Mouse (Mus musculus) lung, embryonic 14.5 days (tissue): Measurements from ENCODE around the gene Foxg1. TPM values are rescaled to one million over a fixed set of nuclear protein-coding genes. Genes with fewer than 3 reads are reported as not detected.

ENCODE experiments used
- ATAC-seq: fragments of 200-750 bp; cut with Nextera tagmentation; 2 replicates; pipeline ENCODE4 v1.8.0; 2017; ENCODE audit warnings: mild to moderate bottlenecking, moderate TSS enrichment, moderate library complexity; ENCODE audit not compliant: insufficient read depth
- DNase-seq: peaks from one replicate; pipeline ENCODE4 v3.0.0-alpha.2; 2015
- H3K27ac ChIP-seq: fragments of 300-500 bp; sonication (generic); 2 replicates; pipeline ENCODE4 v1.5.1; 2014; ENCODE audit warnings: low read depth, mild to moderate bottlenecking, moderate library complexity
- H3K27me3 ChIP-seq: fragments of 300-500 bp; sonication (generic); 2 replicates; pipeline ENCODE4 v1.6.1; 2014; ENCODE audit warnings: low read length, control low read depth; ENCODE audit not compliant: insufficient read depth
- H3K36me3 ChIP-seq: fragments of 300-500 bp; sonication (generic); 2 replicates; pipeline ENCODE4 v1.6.1; 2014; ENCODE audit warnings: control low read depth; ENCODE audit not compliant: insufficient read depth
- H3K4me1 ChIP-seq: fragments of 300-500 bp; sonication (generic); 2 replicates; pipeline ENCODE4 v1.6.1; 2014; ENCODE audit warnings: antibody characterized with exemption, control low read depth; ENCODE audit not compliant: insufficient read depth
- H3K4me2 ChIP-seq: fragments of 300-500 bp; sonication (generic); 2 replicates; pipeline ENCODE4 v1.6.1; 2014; ENCODE audit warnings: mild to moderate bottlenecking
- H3K4me3 ChIP-seq: fragments of 300-500 bp; sonication (generic); 2 replicates; pipeline ENCODE4 v1.5.1; 2014; ENCODE audit warnings: low read depth, low read length
- H3K9ac ChIP-seq: fragments of 300-500 bp; sonication (generic); 2 replicates; pipeline ENCODE4 v1.6.1; 2014
- H3K9me3 ChIP-seq: fragments of 300-500 bp; sonication (generic); 2 replicates; pipeline ENCODE4 v1.6.1; 2016; ENCODE audit warnings: low read depth, low read length, control low read depth
- CTCF ChIP-seq: IDR thresholded peaks from 2 replicates; pipeline ENCODE4 v1.5.1; 2016; ENCODE audit warnings: antibody characterized with exemption, low read depth
- WGBS: fragments of 180-500 bp; shearing (Covaris S2); extraction: QIAGEN DNeasy Blood & Tissue Kit; methylation state at CpG from one replicate; pipeline ENCODE4 v1.1.7; 2014; 5-methylcytosine and 5-hydroxymethylcytosine counted together
- polyA plus RNA-seq: library from polyadenylated mRNA; unstranded; fragments of >200 nt; fragmentation: Nextera tagmentation; extraction: Ambion mirVana; gene quantifications from 2 replicates; pipeline ENCODE4 v1.2.1, GENCODE M21; 2014

Gene Foxg1
- polyA plus RNA-seq, 1 experiment from 2014 or later, result 0.09 TPM

GRCm38 (mm10) chr12:49392876-49393275, 10.4 kb downstream of the Foxg1 start:
- H3K27me3 ChIP-seq, result peaks cover 83% of the 10 kb centered on the region
- no peak for TF ChIP-seq CTCF
- no peak overlapping the region for H3K9ac ChIP-seq
- no peak overlapping the region for H3K4me2 ChIP-seq
- no peaks in the 10 kb centered on the region for H3K36me3 ChIP-seq
- no peak overlapping the region for H3K4me3 ChIP-seq
- no peaks in the 10 kb centered on the region for H3K9me3 ChIP-seq
- 13% methylated on average over 5 of the region's 5 CpGs for WGBS
- no peak overlapping the region for H3K27ac ChIP-seq
- no peak for ATAC-seq
- no peaks in the 10 kb centered on the region for H3K4me1 ChIP-seq
- DNase-seq, result peak; percentile 13

DNA sequence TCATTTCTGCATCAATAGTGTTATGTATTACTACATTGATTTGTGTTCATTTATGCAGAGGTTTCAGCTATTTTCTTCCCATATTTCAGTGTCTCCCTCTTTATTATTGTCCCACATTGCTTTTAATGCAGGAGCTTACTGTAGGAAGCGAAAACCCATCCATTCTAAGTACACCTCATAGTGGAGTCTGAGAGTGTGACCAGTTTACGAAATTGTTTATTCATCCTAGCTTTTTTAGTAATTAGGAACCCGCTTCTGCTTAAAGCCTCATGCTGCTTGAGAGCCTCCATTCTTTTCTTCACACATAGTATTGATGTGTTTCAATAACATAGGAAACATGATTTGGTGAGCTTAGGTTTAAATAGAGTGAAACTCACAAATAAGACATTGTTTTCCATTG, 11.2 kb downstream of the Foxg1 start:
- H3K4me3 ChIP-seq, result no peak overlapping the region
- H3K27ac ChIP-seq, result no peak overlapping the region
- ATAC-seq (no peak), DNase-seq (peak; percentile 8)
- no peaks in the 10 kb centered on the region for H3K4me1 ChIP-seq
- no peaks in the 10 kb centered on the region for H3K36me3 ChIP-seq
- no peak overlapping the region for H3K4me2 ChIP-seq
- no peak overlapping the region for H3K9ac ChIP-seq
- peaks cover 85% of the 10 kb centered on the region for H3K27me3 ChIP-seq
- 15% methylated on average over 3 of the region's 3 CpGs for WGBS
- H3K9me3 ChIP-seq, result no peaks in the 10 kb centered on the region
- TF ChIP-seq CTCF, result no peak

DNA sequence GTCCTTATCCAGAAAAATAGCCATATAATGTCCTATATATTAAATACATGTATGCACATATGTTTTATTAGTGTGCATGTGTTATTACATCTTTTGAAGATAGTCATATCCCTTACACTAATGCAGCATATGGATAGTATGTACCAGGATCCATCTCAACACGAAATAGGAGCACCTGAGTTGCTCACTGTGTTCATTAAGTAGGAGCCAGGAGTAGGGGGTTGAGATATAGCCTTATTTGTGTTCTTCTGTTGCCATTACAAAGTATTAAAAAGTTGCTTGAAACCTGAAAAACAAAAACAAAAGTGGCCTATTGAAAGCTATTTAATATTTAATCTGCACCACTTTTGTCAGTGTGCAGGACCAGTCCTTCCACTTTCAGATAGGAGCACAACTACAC, 11.7 kb downstream of the Foxg1 start:
- Histone ChIP-seq H3K27me3 (peaks cover 87% of the 10 kb centered on the region), H3K4me3 (no peak overlapping the region), H3K36me3 (no peaks in the 10 kb centered on the region), H3K9ac (no peak overlapping the region), H3K9me3 (no peaks in the 10 kb centered on the region), H3K27ac (no peak overlapping the region), H3K4me1 (no peaks in the 10 kb centered on the region), H3K4me2 (no peak overlapping the region)
- DNase-seq (no peak), ATAC-seq (no peak)
- WGBS, result 6% methylated on average over 1 of the region's 1 CpGs
- no peak for TF ChIP-seq CTCF

GRCm38 (mm10) chr12:49394836-49395235, 12.4 kb downstream of the Foxg1 start:
- Histone ChIP-seq H3K27me3 (peaks cover 84% of the 10 kb centered on the region), H3K9me3 (no peaks in the 10 kb centered on the region)
- no peak for DNase-seq

DNA sequence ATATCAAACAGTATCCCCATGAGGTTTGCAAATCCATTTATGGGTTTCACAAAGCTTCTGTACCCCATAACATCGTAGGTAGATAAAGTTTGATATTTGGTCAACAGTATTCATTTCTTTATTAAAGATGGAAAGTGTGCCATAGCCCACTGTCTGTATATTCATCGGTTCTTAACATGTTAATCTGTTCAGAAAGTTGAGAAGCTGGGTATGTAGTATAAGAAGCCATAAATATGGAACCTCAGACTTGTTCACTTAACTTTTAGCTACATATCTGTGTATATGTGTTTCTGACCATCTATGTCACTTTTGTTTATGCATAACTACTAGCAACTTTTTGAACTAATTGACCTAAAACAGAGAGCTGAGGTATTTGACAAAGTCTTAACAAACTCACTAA, 13.5 kb downstream of the Foxg1 start:
- no peak overlapping the region for H3K27ac ChIP-seq
- no peaks in the 10 kb centered on the region for H3K9me3 ChIP-seq
- peaks cover 84% of the 10 kb centered on the region for H3K27me3 ChIP-seq
- ATAC-seq, result no peak
- no peak for DNase-seq
- WGBS, result 30% methylated on average over 2 of the region's 2 CpGs
- H3K9ac ChIP-seq, result no peak overlapping the region
- H3K4me2 ChIP-seq, result no peak overlapping the region
- H3K4me1 ChIP-seq, result no peaks in the 10 kb centered on the region
- no peaks in the 10 kb centered on the region for H3K36me3 ChIP-seq
- no peak overlapping the region for H3K4me3 ChIP-seq
- TF ChIP-seq CTCF, result no peak

More at GRCm38 (mm10) chr12:49394836-49395235, 12.4 kb downstream of the Foxg1 start:
- no peak for TF ChIP-seq CTCF
- Histone ChIP-seq H3K9ac (no peak overlapping the region), H3K4me3 (no peak overlapping the region), H3K4me1 (no peaks in the 10 kb centered on the region), H3K4me2 (no peak overlapping the region), H3K36me3 (no peaks in the 10 kb centered on the region), H3K27ac (no peak overlapping the region)
- no peak for ATAC-seq
- 4% methylated on average over 17 of the region's 17 CpGs for WGBS

DNA sequence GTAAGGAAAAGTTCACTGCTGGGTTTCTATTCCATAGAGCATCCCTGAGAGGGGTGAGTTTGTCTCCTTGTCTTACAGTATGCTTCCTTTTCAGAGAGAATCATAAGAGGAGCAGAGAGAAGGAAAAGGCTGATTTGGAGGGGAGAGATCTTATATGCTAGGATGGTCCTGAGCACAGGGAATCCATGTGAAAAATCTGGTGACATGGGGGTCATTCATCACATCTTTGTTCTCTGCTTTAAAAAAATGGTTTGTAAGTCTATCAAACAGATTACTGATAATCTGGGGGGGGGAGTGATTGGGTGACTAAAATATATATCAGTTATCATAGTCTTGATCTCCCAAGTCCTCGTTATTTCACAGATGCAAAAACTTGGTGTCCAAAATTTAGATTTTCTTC, 14.3 kb downstream of the Foxg1 start:
- TF ChIP-seq CTCF, result no peak
- no peak overlapping the region for H3K27ac ChIP-seq
- H3K36me3 ChIP-seq, result no peaks in the 10 kb centered on the region
- no peak overlapping the region for H3K9ac ChIP-seq
- H3K27me3 ChIP-seq, result peaks cover 84% of the 10 kb centered on the region
- WGBS, result 25% methylated on average over 1 of the region's 1 CpGs
- H3K9me3 ChIP-seq, result no peaks in the 10 kb centered on the region
- H3K4me3 ChIP-seq, result no peak overlapping the region
- no peak overlapping the region for H3K4me2 ChIP-seq
- ATAC-seq (no peak), DNase-seq (no peak)
- no peaks in the 10 kb centered on the region for H3K4me1 ChIP-seq

- 22% methylated on average over 4 of the region's 4 CpGs for WGBS
- TF ChIP-seq CTCF, result no peak
- H3K9ac ChIP-seq, result no peak overlapping the region
- H3K4me2 ChIP-seq, result no peak overlapping the region
- peaks cover 83% of the 10 kb centered on the region for H3K27me3 ChIP-seq
- no peak overlapping the region for H3K4me3 ChIP-seq
- no peaks in the 10 kb centered on the region for H3K4me1 ChIP-seq
- H3K9me3 ChIP-seq, result no peaks in the 10 kb centered on the region
- no peaks in the 10 kb centered on the region for H3K36me3 ChIP-seq
- no peak for DNase-seq
- no peak overlapping the region for H3K27ac ChIP-seq
- ATAC-seq, result no peak
Measured at GRCm38 (mm10) chr12:49397443-49398162, 15.1 kb downstream of the Foxg1 start.
